Mouse (Mus musculus): ENCODE data around the gene Myh14. TPM values are rescaled to one million over a fixed set of nuclear protein-coding genes. Genes with fewer than 3 reads are reported as not detected.

Myh14 gene
- total RNA-seq, 1 experiment = 7.0 TPM

- DNase-seq (ENCODE audit: low read depth, low spot score) = no peak
- Histone ChIP-seq H3K4me1 (ENCODE audit: control insufficient read depth in 2 of 2, insufficient read depth in 2 of 2, low read length in 2 of 2, poor library complexity in 1 of 2) (peaks cover 0 to 22% of the 10 kb centered on the region in 2 experiments; a peak in 2 of 4 replicates), H3K4me3 (ENCODE audit: insufficient read depth in 1 of 2, low read depth in 1 of 2, low read length in 2 of 2, poor library complexity in 1 of 2, severe bottlenecking in 1 of 2) (no peak overlapping the region), H3K36me3 (ENCODE audit: control insufficient read depth, insufficient read depth, low read length, poor library complexity, severe bottlenecking) (no peaks in the 10 kb centered on the region), H3K27ac (ENCODE audit: insufficient read depth, low read depth, low read length, poor library complexity, severe bottlenecking) (no peak overlapping the region), H3K9me3 (ENCODE audit: control insufficient read depth, insufficient read depth, low read depth, low read length) (no peaks in the 10 kb centered on the region), H3K9ac (ENCODE audit: insufficient read depth, low read depth, low read length, poor library complexity, severe bottlenecking) (no peak overlapping the region)
- in situ Hi-C loops (cut with MboI; ENCODE audit: low sequenced_read_pairs in 2 of 2, unreplicated experiment in 2 of 2) = no loop called here
- TF ChIP-seq ZNF384 (IDR thresholded peaks at IDR 0.05; ENCODE audit: low read depth, low read length) = no peak
Observed at GRCm38 (mm10) chr7:44571811-44572210, 98.8 kb downstream of the Myh14 start.

- no peak for DNase-seq (ENCODE audit: low read depth, low spot score)
- Histone ChIP-seq H3K9me3 (ENCODE audit: control insufficient read depth, insufficient read depth, low read depth, low read length) (no peaks in the 10 kb centered on the region), H3K36me3 (ENCODE audit: control insufficient read depth, insufficient read depth, low read length, poor library complexity, severe bottlenecking) (no peaks in the 10 kb centered on the region), H3K27ac (ENCODE audit: insufficient read depth, low read depth, low read length, poor library complexity, severe bottlenecking) (no peak overlapping the region), H3K9ac (ENCODE audit: insufficient read depth, low read depth, low read length, poor library complexity, severe bottlenecking) (no peak overlapping the region), H3K4me1 (ENCODE audit: control insufficient read depth in 2 of 2, insufficient read depth in 2 of 2, low read length in 2 of 2, poor library complexity in 1 of 2) (peaks cover 0 to 22% of the 10 kb centered on the region in 2 experiments; a peak in 2 of 4 replicates), H3K4me3 (ENCODE audit: insufficient read depth in 1 of 2, low read depth in 1 of 2, low read length in 2 of 2, poor library complexity in 1 of 2, severe bottlenecking in 1 of 2) (no peak overlapping the region)
- no peak for TF ChIP-seq ZC3H11A (IDR thresholded peaks at IDR 0.05; ENCODE audit: borderline replicate concordance, low read depth, low read length)
- no peak for TF ChIP-seq ZNF384 (IDR thresholded peaks at IDR 0.05; ENCODE audit: low read depth, low read length)
- no peak for TF ChIP-seq MAFK (IDR thresholded peaks at IDR 0.05; ENCODE audit: insufficient read depth, low read depth, low read length)
- TF ChIP-seq CHD2 (IDR thresholded peaks at IDR 0.05; ENCODE audit: low read depth, low read length) = no peak
- TF ChIP-seq HCFC1 (IDR thresholded peaks at IDR 0.05; ENCODE audit: borderline replicate concordance, insufficient read depth, low read length) = no peak
- in situ Hi-C loops (cut with MboI; ENCODE audit: low sequenced_read_pairs in 2 of 2, unreplicated experiment in 2 of 2) = no loop called here
Observed at GRCm38 (mm10) chr7:44570989-44571388, 99.7 kb downstream of the Myh14 start.

GRCm38 (mm10) chr7:44568803-44569202 lies 101.8 kb downstream of the Myh14 start:
- H3K4me1 ChIP-seq (ENCODE audit: control insufficient read depth in 2 of 2, insufficient read depth in 2 of 2, low read length in 2 of 2, poor library complexity in 1 of 2) = peaks cover 0 to 25% of the 10 kb centered on the region in 2 experiments; a peak in 2 of 4 replicates
- no peak overlapping the region for H3K9ac ChIP-seq (ENCODE audit: insufficient read depth, low read depth, low read length, poor library complexity, severe bottlenecking)
- TF ChIP-seq ZNF384 (IDR thresholded peaks at IDR 0.05; ENCODE audit: low read depth, low read length) = no peak
- no peak for TF ChIP-seq ZC3H11A (IDR thresholded peaks at IDR 0.05; ENCODE audit: borderline replicate concordance, low read depth, low read length)
- TF ChIP-seq MAFK (IDR thresholded peaks at IDR 0.05; ENCODE audit: insufficient read depth, low read depth, low read length) = no peak
- TF ChIP-seq CHD2 (IDR thresholded peaks at IDR 0.05; ENCODE audit: low read depth, low read length) = no peak
- no peak for TF ChIP-seq HCFC1 (IDR thresholded peaks at IDR 0.05; ENCODE audit: borderline replicate concordance, insufficient read depth, low read length)
- no peaks in the 10 kb centered on the region for H3K9me3 ChIP-seq (ENCODE audit: control insufficient read depth, insufficient read depth, low read depth, low read length)
- no peak overlapping the region for H3K4me3 ChIP-seq (ENCODE audit: insufficient read depth in 1 of 2, low read depth in 1 of 2, low read length in 2 of 2, poor library complexity in 1 of 2, severe bottlenecking in 1 of 2)
- H3K36me3 ChIP-seq (ENCODE audit: control insufficient read depth, insufficient read depth, low read length, poor library complexity, severe bottlenecking) = no peaks in the 10 kb centered on the region
- in situ Hi-C loops (cut with MboI; ENCODE audit: low sequenced_read_pairs in 2 of 2, unreplicated experiment in 2 of 2) = no loop called here
- DNase-seq (ENCODE audit: low read depth, low spot score) = no peak
- H3K27ac ChIP-seq (ENCODE audit: insufficient read depth, low read depth, low read length, poor library complexity, severe bottlenecking) = no peak overlapping the region

- H3K9me3 ChIP-seq (ENCODE audit: control insufficient read depth, insufficient read depth, low read depth, low read length) = no peaks in the 10 kb centered on the region
- no peak for DNase-seq (ENCODE audit: low read depth, low spot score)
- H3K9ac ChIP-seq (ENCODE audit: insufficient read depth, low read depth, low read length, poor library complexity, severe bottlenecking) = no peak overlapping the region
- H3K4me3 ChIP-seq (ENCODE audit: insufficient read depth in 1 of 2, low read depth in 1 of 2, low read length in 2 of 2, poor library complexity in 1 of 2, severe bottlenecking in 1 of 2) = no peak overlapping the region
- no peak for TF ChIP-seq HCFC1 (IDR thresholded peaks at IDR 0.05; ENCODE audit: borderline replicate concordance, insufficient read depth, low read length)
- no peak for TF ChIP-seq MAFK (IDR thresholded peaks at IDR 0.05; ENCODE audit: insufficient read depth, low read depth, low read length)
- no peak for TF ChIP-seq CHD2 (IDR thresholded peaks at IDR 0.05; ENCODE audit: low read depth, low read length)
- TF ChIP-seq ZC3H11A (IDR thresholded peaks at IDR 0.05; ENCODE audit: borderline replicate concordance, low read depth, low read length) = no peak
- no peak for TF ChIP-seq ZNF384 (IDR thresholded peaks at IDR 0.05; ENCODE audit: low read depth, low read length)
- in situ Hi-C loops (cut with MboI; ENCODE audit: low sequenced_read_pairs in 2 of 2, unreplicated experiment in 2 of 2) = no loop called here
- H3K4me1 ChIP-seq (ENCODE audit: control insufficient read depth in 2 of 2, insufficient read depth in 2 of 2, low read length in 2 of 2, poor library complexity in 1 of 2) = peaks cover 0 to 13% of the 10 kb centered on the region in 2 experiments; a peak in 1 of 4 replicates
- H3K36me3 ChIP-seq (ENCODE audit: control insufficient read depth, insufficient read depth, low read length, poor library complexity, severe bottlenecking) = no peaks in the 10 kb centered on the region
- no peak overlapping the region for H3K27ac ChIP-seq (ENCODE audit: insufficient read depth, low read depth, low read length, poor library complexity, severe bottlenecking)
Observed at GRCm38 (mm10) chr7:44565414-44565813, 105.2 kb downstream of the Myh14 start.

GRCm38 (mm10) chr7:44564486-44564885 lies 106.2 kb downstream of the Myh14 start:
- H3K4me1 ChIP-seq (ENCODE audit: control insufficient read depth in 2 of 2, insufficient read depth in 2 of 2, low read length in 2 of 2, poor library complexity in 1 of 2) = peaks cover 0 to 14% of the 10 kb centered on the region in 2 experiments; a peak in 1 of 4 replicates
- no peak overlapping the region for H3K27ac ChIP-seq (ENCODE audit: insufficient read depth, low read depth, low read length, poor library complexity, severe bottlenecking)
- DNase-seq (ENCODE audit: low read depth, low spot score) = no peak
- no peak overlapping the region for H3K4me3 ChIP-seq (ENCODE audit: insufficient read depth in 1 of 2, low read depth in 1 of 2, low read length in 2 of 2, poor library complexity in 1 of 2, severe bottlenecking in 1 of 2)
- TF ChIP-seq MAFK (IDR thresholded peaks at IDR 0.05; ENCODE audit: insufficient read depth, low read depth, low read length) = no peak
- no peak for TF ChIP-seq HCFC1 (IDR thresholded peaks at IDR 0.05; ENCODE audit: borderline replicate concordance, insufficient read depth, low read length)
- no peak for TF ChIP-seq ZNF384 (IDR thresholded peaks at IDR 0.05; ENCODE audit: low read depth, low read length)
- no peak for TF ChIP-seq ZC3H11A (IDR thresholded peaks at IDR 0.05; ENCODE audit: borderline replicate concordance, low read depth, low read length)
- TF ChIP-seq CHD2 (IDR thresholded peaks at IDR 0.05; ENCODE audit: low read depth, low read length) = no peak
- in situ Hi-C loops (cut with MboI; ENCODE audit: low sequenced_read_pairs in 2 of 2, unreplicated experiment in 2 of 2) = no loop called here
- H3K36me3 ChIP-seq (ENCODE audit: control insufficient read depth, insufficient read depth, low read length, poor library complexity, severe bottlenecking) = no peaks in the 10 kb centered on the region
- H3K9me3 ChIP-seq (ENCODE audit: control insufficient read depth, insufficient read depth, low read depth, low read length) = no peaks in the 10 kb centered on the region
- H3K9ac ChIP-seq (ENCODE audit: insufficient read depth, low read depth, low read length, poor library complexity, severe bottlenecking) = no peak overlapping the region; the same call in 1 of the 2 replicates
